Mouse (Mus musculus): Measurements from ENCODE around the gene Mbd6. TPM values are rescaled to one million over a fixed set of nuclear protein-coding genes. Genes with fewer than 3 reads are reported as not detected.

Mbd6 gene
- polyA plus RNA-seq, 1 experiment from 2014 or later, result 13.5 TPM

- no peak for ATAC-seq
- 83% methylated on average over 24 of the region's 24 CpGs for WGBS
- Histone ChIP-seq H3K4me1 (ENCODE audit: insufficient read depth, low read depth, low read length) (peaks cover 9% of the 10 kb centered on the region), H3K9me3 (ENCODE audit: low read length) (no peaks in the 10 kb centered on the region), H3K9ac (replicated peaks; ENCODE audit: low read depth) (no peak overlapping the region), H3K27me3 (replicated peaks; ENCODE audit: insufficient read depth, low read length) (no peaks in the 10 kb centered on the region), H3K36me3 (ENCODE audit: insufficient read depth, low read length) (peaks cover 32% of the 10 kb centered on the region), H3K4me2 (replicated peaks; ENCODE audit: low read depth, low read length) (no peak overlapping the region), H3K4me3 (ENCODE audit: low read depth, low read length) (no peak overlapping the region), H3K27ac (ENCODE audit: low read length) (no peak overlapping the region)
- TF ChIP-seq EP300 (IDR thresholded peaks at IDR 0.05) (no peak), CTCF (IDR thresholded peaks at IDR 0.05) (no peak)
- no peak for DNase-seq (ENCODE audit: low spot score)
These were observed 7.4 kb upstream of the Mbd6 start for GRCm38 (mm10) chr10:127295986-127296794.

GRCm38 (mm10) chr10:127294895-127295510, 6.2 kb upstream of the Mbd6 start:
- Histone ChIP-seq H3K4me1 (ENCODE audit: insufficient read depth, low read depth, low read length) (peaks cover 10% of the 10 kb centered on the region), H3K9ac (replicated peaks; ENCODE audit: low read depth) (no peak overlapping the region), H3K27me3 (replicated peaks; ENCODE audit: insufficient read depth, low read length) (no peaks in the 10 kb centered on the region), H3K27ac (ENCODE audit: low read length) (no peak overlapping the region), H3K36me3 (ENCODE audit: insufficient read depth, low read length) (peaks cover 27% of the 10 kb centered on the region), H3K9me3 (ENCODE audit: low read length) (no peaks in the 10 kb centered on the region), H3K4me2 (replicated peaks; ENCODE audit: low read depth, low read length) (no peak overlapping the region), H3K4me3 (ENCODE audit: low read depth, low read length) (no peak overlapping the region)
- DNase-seq (ENCODE audit: low spot score), result no peak
- 86% methylated on average over 10 of the region's 10 CpGs for WGBS
- TF ChIP-seq EP300 (IDR thresholded peaks at IDR 0.05) (no peak), CTCF (IDR thresholded peaks at IDR 0.05) (no peak)
- no peak for ATAC-seq

GRCm38 (mm10) chr10:127293590-127294113, 4.8 kb upstream of the Mbd6 start:
- no peak overlapping the region for H3K9ac ChIP-seq (replicated peaks; ENCODE audit: low read depth)
- no peak overlapping the region for H3K4me2 ChIP-seq (replicated peaks; ENCODE audit: low read depth, low read length)
- no peak overlapping the region for H3K27ac ChIP-seq (ENCODE audit: low read length)
- no peaks in the 10 kb centered on the region for H3K27me3 ChIP-seq (replicated peaks; ENCODE audit: insufficient read depth, low read length)
- ATAC-seq (no peak), DNase-seq (ENCODE audit: low spot score) (no peak)
- no peaks in the 10 kb centered on the region for H3K9me3 ChIP-seq (ENCODE audit: low read length)
- TF ChIP-seq CTCF (IDR thresholded peaks at IDR 0.05) (no peak), EP300 (IDR thresholded peaks at IDR 0.05) (no peak)
- 85% methylated on average over 3 of the region's 3 CpGs for WGBS
- H3K4me3 ChIP-seq (ENCODE audit: low read depth, low read length), result no peak overlapping the region
- peaks cover 15% of the 10 kb centered on the region for H3K4me1 ChIP-seq (ENCODE audit: insufficient read depth, low read depth, low read length)
- peaks cover 22% of the 10 kb centered on the region for H3K36me3 ChIP-seq (ENCODE audit: insufficient read depth, low read length)

- TF ChIP-seq EP300 (IDR thresholded peaks at IDR 0.05), result no peak
- WGBS, result 57% methylated on average over 6 of the region's 6 CpGs
- Histone ChIP-seq H3K27me3 (replicated peaks; ENCODE audit: insufficient read depth, low read length) (no peaks in the 10 kb centered on the region), H3K4me1 (ENCODE audit: insufficient read depth, low read depth, low read length) (peaks cover 15% of the 10 kb centered on the region), H3K4me3 (ENCODE audit: low read depth, low read length) (no peak overlapping the region), H3K9ac (replicated peaks; ENCODE audit: low read depth) (no peak overlapping the region), H3K36me3 (ENCODE audit: insufficient read depth, low read length) (peaks cover 22% of the 10 kb centered on the region), H3K27ac (ENCODE audit: low read length) (no peak overlapping the region), H3K9me3 (ENCODE audit: low read length) (no peaks in the 10 kb centered on the region), H3K4me2 (replicated peaks; ENCODE audit: low read depth, low read length) (no peak overlapping the region)
- ATAC-seq (no peak), DNase-seq (ENCODE audit: low spot score) (peak; percentile 78)
These were observed 4.2 kb upstream of the Mbd6 start for GRCm38 (mm10) chr10:127292987-127293538.

GRCm38 (mm10) chr10:127291881-127292638, 3.2 kb upstream of the Mbd6 start:
- Histone ChIP-seq H3K4me1 (ENCODE audit: insufficient read depth, low read depth, low read length) (peaks cover 23% of the 10 kb centered on the region), H3K4me3 (ENCODE audit: low read depth, low read length) (peak overlapping the region; percentile 74), H3K27me3 (replicated peaks; ENCODE audit: insufficient read depth, low read length) (no peaks in the 10 kb centered on the region), H3K36me3 (ENCODE audit: insufficient read depth, low read length) (peaks cover 22% of the 10 kb centered on the region), H3K27ac (ENCODE audit: low read length) (no peak overlapping the region), H3K4me2 (replicated peaks; ENCODE audit: low read depth, low read length) (peak overlapping the region; percentile 69), H3K9ac (replicated peaks; ENCODE audit: low read depth) (0 out of 2 replicates have a peak overlapping the region, but pooled peaks have one; percentile 0), H3K9me3 (ENCODE audit: low read length) (no peaks in the 10 kb centered on the region)
- no peak for TF ChIP-seq EP300 (IDR thresholded peaks at IDR 0.05)
- no peak for TF ChIP-seq CTCF (IDR thresholded peaks at IDR 0.05)
- 15% methylated on average over 5 of the region's 5 CpGs for WGBS
- DNase-seq (ENCODE audit: low spot score) (peak; percentile 12), ATAC-seq (no peak)
